Mouse (Mus musculus) forebrain, embryonic 16.5 days (tissue): ENCODE results near the gene Rnf26. TPM values are rescaled to one million over a fixed set of nuclear protein-coding genes. Genes with fewer than 3 reads are reported as not detected.
A peak's percentile ranks its signal among the peaks of the same experiment; 100 is the strongest.

Experiments
- ATAC-seq: fragments of 200-750 bp; cut with Nextera tagmentation; 2 replicates; pipeline ENCODE4 v1.8.0; 2017; ENCODE audit warnings: mild to moderate bottlenecking, moderate library complexity
- H3K27ac ChIP-seq: fragments of 300-500 bp; sonication (generic); 2 replicates; pipeline ENCODE4 v1.5.1; 2014; ENCODE audit warnings: low read length, control low read depth
- H3K27me3 ChIP-seq: fragments of 300-500 bp; sonication (generic); replicated peaks from 2 replicates; pipeline ENCODE4 v1.6.1; 2014; ENCODE audit warnings: low read length; ENCODE audit not compliant: control insufficient read depth, insufficient read depth
- H3K36me3 ChIP-seq: fragments of 300-500 bp; sonication (generic); 2 replicates; pipeline ENCODE4 v1.6.1; 2014; ENCODE audit not compliant: control insufficient read depth, insufficient read depth
- H3K4me1 ChIP-seq: fragments of 300-500 bp; sonication (generic); replicated peaks from 2 replicates; pipeline ENCODE4 v1.6.1; 2014; ENCODE audit warnings: low read length; ENCODE audit not compliant: control insufficient read depth, insufficient read depth
- H3K4me2 ChIP-seq: fragments of 300-500 bp; sonication (generic); 2 replicates; pipeline ENCODE4 v1.6.1; 2014; ENCODE audit warnings: mild to moderate bottlenecking, low read length, control low read depth
- H3K4me3 ChIP-seq: fragments of 300-500 bp; sonication (generic); replicated peaks from 2 replicates; pipeline ENCODE4 v1.5.1; 2014; ENCODE audit warnings: mild to moderate bottlenecking, low read length, control low read depth
- H3K9ac ChIP-seq: fragments of 300-500 bp; sonication (generic); replicated peaks from 2 replicates; pipeline ENCODE4 v1.6.1; 2014; ENCODE audit warnings: low read depth, low read length, control low read depth
- H3K9me3 ChIP-seq: fragments of 300-500 bp; sonication (generic); 2 replicates; pipeline ENCODE4 v1.6.1; 2016; ENCODE audit warnings: low read length; ENCODE audit not compliant: control insufficient read depth
- WGBS: fragments of 180-500 bp; shearing (Covaris S2); extraction: QIAGEN DNeasy Blood & Tissue Kit; methylation state at CpG from one replicate; pipeline ENCODE4 v1.1.7; 2014; 5-methylcytosine and 5-hydroxymethylcytosine counted together
- polyA plus RNA-seq: library from polyadenylated mRNA; unstranded; fragments of >200 nt; fragmentation: Nextera tagmentation; extraction: Ambion mirVana; gene quantifications from 2 replicates; pipeline ENCODE4 v1.2.1, GENCODE M21; 2015

The Rnf26 gene
- polyA plus RNA-seq, 1 experiment from 2014 or later, result 33.4 TPM

- no peak for ATAC-seq
- no peak overlapping the region for H3K4me3 ChIP-seq
- WGBS, result 92% methylated on average over 3 of the region's 3 CpGs
- peaks cover 20% of the 10 kb centered on the region for H3K4me1 ChIP-seq
- no peak overlapping the region for H3K27ac ChIP-seq
- no peaks in the 10 kb centered on the region for H3K9me3 ChIP-seq
- no peaks in the 10 kb centered on the region for H3K36me3 ChIP-seq
- no peak overlapping the region for H3K4me2 ChIP-seq
- H3K27me3 ChIP-seq, result peaks cover 2% of the 10 kb centered on the region
- H3K9ac ChIP-seq, result no peak overlapping the region
Observed at GRCm38 (mm10) chr9:44126746-44127145, 13.4 kb upstream of the Rnf26 start.

- H3K27ac ChIP-seq, result peak overlapping the region; percentile 9; the same call in 1 of the 2 replicates
- no peaks in the 10 kb centered on the region for H3K9me3 ChIP-seq
- peak overlapping the region; percentile 35 for H3K4me2 ChIP-seq
- peaks cover 20% of the 10 kb centered on the region for H3K4me1 ChIP-seq
- peak; percentile 81 for ATAC-seq
- WGBS, result 25% methylated on average over 18 of the region's 18 CpGs
- no peaks in the 10 kb centered on the region for H3K36me3 ChIP-seq
- H3K9ac ChIP-seq, result no peak overlapping the region; the same call in 1 of the 2 replicates
- peak overlapping the region; percentile 3; the same call in 1 of the 2 replicates for H3K4me3 ChIP-seq
- H3K27me3 ChIP-seq, result peaks cover 2% of the 10 kb centered on the region
Observed at GRCm38 (mm10) chr9:44125546-44126428, 12.5 kb upstream of the Rnf26 start.

GRCm38 (mm10) chr9:44125026-44125425, 11.7 kb upstream of the Rnf26 start:
- no peaks in the 10 kb centered on the region for H3K36me3 ChIP-seq
- peaks cover 2% of the 10 kb centered on the region for H3K27me3 ChIP-seq
- 58% methylated on average over 5 of the region's 5 CpGs for WGBS
- no peak overlapping the region for H3K9ac ChIP-seq
- no peak overlapping the region for H3K4me3 ChIP-seq
- no peak overlapping the region for H3K4me2 ChIP-seq
- H3K9me3 ChIP-seq, result no peaks in the 10 kb centered on the region
- peaks cover 12% of the 10 kb centered on the region for H3K4me1 ChIP-seq
- no peak for ATAC-seq
- no peak overlapping the region for H3K27ac ChIP-seq

- Histone ChIP-seq H3K9me3 (no peaks in the 10 kb centered on the region), H3K36me3 (no peaks in the 10 kb centered on the region), H3K9ac (no peak overlapping the region), H3K4me1 (peaks cover 7% of the 10 kb centered on the region), H3K4me3 (no peak overlapping the region), H3K27me3 (peaks cover 2% of the 10 kb centered on the region; the same call in 1 of the 2 replicates), H3K27ac (no peak overlapping the region), H3K4me2 (no peak overlapping the region)
- ATAC-seq, result no peak
- 78% methylated on average over 6 of the region's 6 CpGs for WGBS
Observed at GRCm38 (mm10) chr9:44124317-44124716, 11.0 kb upstream of the Rnf26 start.

- no peaks in the 10 kb centered on the region for H3K9me3 ChIP-seq
- no peak overlapping the region for H3K4me3 ChIP-seq
- 87% methylated on average over 8 of the region's 8 CpGs for WGBS
- H3K36me3 ChIP-seq, result no peaks in the 10 kb centered on the region
- no peak overlapping the region for H3K4me2 ChIP-seq
- no peaks in the 10 kb centered on the region for H3K4me1 ChIP-seq
- ATAC-seq, result no peak
- H3K27ac ChIP-seq, result no peak overlapping the region
- no peak overlapping the region for H3K9ac ChIP-seq
- no peaks in the 10 kb centered on the region for H3K27me3 ChIP-seq
Observed at GRCm38 (mm10) chr9:44119948-44120465, 6.7 kb upstream of the Rnf26 start.

- Histone ChIP-seq H3K4me1 (no peaks in the 10 kb centered on the region), H3K9me3 (no peaks in the 10 kb centered on the region), H3K9ac (no peak overlapping the region), H3K36me3 (no peaks in the 10 kb centered on the region), H3K4me3 (no peak overlapping the region), H3K4me2 (no peak overlapping the region), H3K27me3 (no peaks in the 10 kb centered on the region), H3K27ac (no peak overlapping the region)
- ATAC-seq, result no peak
- 49% methylated on average over 5 of the region's 5 CpGs for WGBS
Observed at GRCm38 (mm10) chr9:44119011-44119410, 5.7 kb upstream of the Rnf26 start.

- Histone ChIP-seq H3K27ac (no peak overlapping the region), H3K9me3 (no peaks in the 10 kb centered on the region), H3K4me1 (peaks cover 3% of the 10 kb centered on the region; the same call in 1 of the 2 replicates), H3K27me3 (no peaks in the 10 kb centered on the region), H3K4me2 (no peak overlapping the region), H3K36me3 (no peaks in the 10 kb centered on the region), H3K4me3 (no peak overlapping the region), H3K9ac (no peak overlapping the region)
- ATAC-seq, result no peak
- whole genome bisulfite sequencing, result 90% methylated on average over 4 of the region's 4 CpGs
Observed at GRCm38 (mm10) chr9:44116182-44116581, 2.9 kb upstream of the Rnf26 start.

GRCm38 (mm10) chr9:44115599-44115998, 2.3 kb upstream of the Rnf26 start:
- Histone ChIP-seq H3K4me2 (no peak overlapping the region), H3K4me1 (peaks cover 3% of the 10 kb centered on the region), H3K27ac (no peak overlapping the region), H3K4me3 (no peak overlapping the region), H3K9ac (no peak overlapping the region), H3K9me3 (no peaks in the 10 kb centered on the region), H3K27me3 (no peaks in the 10 kb centered on the region), H3K36me3 (no peaks in the 10 kb centered on the region)
- no peak for ATAC-seq
- WGBS, result 90% methylated on average over 9 of the region's 9 CpGs

GRCm38 (mm10) chr9:44114453-44114852, 1.1 kb upstream of the Rnf26 start:
- H3K9me3 ChIP-seq, result no peaks in the 10 kb centered on the region
- no peak overlapping the region for H3K4me3 ChIP-seq
- ATAC-seq, result no peak
- H3K4me2 ChIP-seq, result no peak overlapping the region
- H3K4me1 ChIP-seq, result peaks cover 14% of the 10 kb centered on the region
- H3K36me3 ChIP-seq, result no peaks in the 10 kb centered on the region
- H3K9ac ChIP-seq, result no peak overlapping the region
- no peaks in the 10 kb centered on the region for H3K27me3 ChIP-seq
- 97% methylated on average over 2 of the region's 2 CpGs for WGBS
- no peak overlapping the region for H3K27ac ChIP-seq
